Mouse (Mus musculus) megakaryocyte, embryonic 14.5 days (primary cell): Measurements from ENCODE around the gene Mrpl4.

ENCODE experiments used
- FLI1 ChIP-seq: IDR thresholded peaks from 2 replicates; pipeline ENCODE4 v1.6.1; 2012; ENCODE audit warnings: low read length, inconsistent platforms, mixed read lengths
- GATA1 ChIP-seq: IDR thresholded peaks from 3 replicates; pipeline ENCODE4 v1.6.1; 2012; ENCODE audit warnings: mixed read lengths, low read length, inconsistent platforms, borderline replicate concordance

DNA sequence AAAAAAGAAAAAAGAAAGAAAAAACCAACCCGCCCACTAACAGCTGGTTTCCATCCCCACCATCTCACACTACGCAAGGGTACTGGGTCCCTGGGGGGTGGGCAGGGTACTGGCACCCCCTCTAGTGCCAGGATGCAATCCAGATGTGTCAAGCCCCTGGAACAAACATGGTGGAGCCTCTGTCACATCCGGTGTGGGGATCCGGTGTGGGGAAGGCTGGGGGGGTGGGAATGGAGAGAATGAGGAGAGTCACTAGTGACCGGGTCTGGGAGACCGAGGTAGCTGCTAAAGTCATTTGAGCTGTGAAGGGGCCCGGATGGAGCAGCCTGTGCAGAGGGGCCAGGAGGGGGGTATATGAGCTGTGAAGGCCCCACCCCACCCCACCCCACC lies 30.8 kb upstream of the Mrpl4 start:
- TF ChIP-seq GATA1 (no peak), FLI1 (no peak)
